Mouse (Mus musculus) liver, adult 2 months (tissue): ENCODE data around the gene Evi2.

Source experiments
- CTCF ChIP-seq: fragments of 200-500 bp; IDR thresholded peaks from 2 replicates; pipeline ENCODE4 v1.5.1; 2011; ENCODE audit warnings: low read depth, low read length, control low read depth
- POLR2A ChIP-seq: fragments of 200-500 bp; IDR thresholded peaks from 2 replicates; pipeline ENCODE4 v1.6.1; 2011; ENCODE audit warnings: low read length, control low read depth; ENCODE audit not compliant: insufficient read depth; ENCODE audit errors: extremely low read depth

DNA sequence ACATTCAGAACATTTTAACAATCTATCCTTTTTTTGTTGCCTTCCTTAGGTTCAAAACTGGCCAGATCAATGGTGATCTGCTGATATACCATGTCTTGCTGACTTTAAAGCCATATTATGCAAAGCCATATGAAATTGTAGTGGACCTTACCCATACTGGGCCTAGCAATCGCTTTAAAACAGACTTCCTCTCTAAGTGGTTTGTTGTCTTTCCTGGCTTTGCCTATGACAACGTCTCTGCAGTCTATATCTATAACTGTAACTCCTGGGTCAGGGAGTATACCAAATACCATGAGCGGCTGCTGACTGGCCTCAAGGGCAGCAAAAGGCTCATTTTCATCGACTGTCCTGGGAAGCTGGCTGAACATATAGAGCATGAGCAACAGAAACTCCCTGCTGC lies 5.2 kb upstream of the Evi2 start:
- TF ChIP-seq POLR2A (no peak), CTCF (no peak)
